Mouse (Mus musculus): Measurements from ENCODE around the gene Nedd4. TPM values are rescaled to one million over a fixed set of nuclear protein-coding genes. Genes with fewer than 3 reads are reported as not detected.
"Not testable (repeated sequence)": the region's sequence is repeated elsewhere in the genome, so short reads cannot be mapped to it uniquely, and the experiment has no call there.

Nedd4 gene
- polyA plus RNA-seq, 1 experiment, result 216 TPM

GRCm38 (mm10) chr9:72636547-72636946 lies 25.6 kb upstream of the Nedd4 start:
- no peak for TF ChIP-seq POLR2A (IDR thresholded peaks at IDR 0.05; ENCODE audit: extremely low read depth, insufficient read depth, low read length)
- no peak for TF ChIP-seq CTCF (IDR thresholded peaks at IDR 0.05; ENCODE audit: extremely low read depth, insufficient read depth, low read length)
- Histone ChIP-seq H3K4me3 (ENCODE audit: insufficient read depth, low read length) (no peak overlapping the region), H3K4me1 (ENCODE audit: control insufficient read depth, insufficient read depth, low read length) (no peaks in the 10 kb centered on the region)

GRCm38 (mm10) chr9:72637243-72637642 lies 24.9 kb upstream of the Nedd4 start:
- H3K4me3 ChIP-seq (ENCODE audit: insufficient read depth, low read length), result no peak overlapping the region
- no peaks in the 10 kb centered on the region for H3K4me1 ChIP-seq (ENCODE audit: control insufficient read depth, insufficient read depth, low read length)
- H3K27ac ChIP-seq (ENCODE audit: insufficient read depth, low read length), result no peak overlapping the region
- no peak for TF ChIP-seq CTCF (IDR thresholded peaks at IDR 0.05; ENCODE audit: extremely low read depth, insufficient read depth, low read length)
- no peak for TF ChIP-seq POLR2A (IDR thresholded peaks at IDR 0.05; ENCODE audit: extremely low read depth, insufficient read depth, low read length)

More at GRCm38 (mm10) chr9:72636547-72636946, 25.6 kb upstream of the Nedd4 start:
- no peak overlapping the region for H3K27ac ChIP-seq (ENCODE audit: insufficient read depth, low read length)

- TF ChIP-seq CTCF (IDR thresholded peaks at IDR 0.05; ENCODE audit: extremely low read depth, insufficient read depth, low read length) (no peak), POLR2A (IDR thresholded peaks at IDR 0.05; ENCODE audit: extremely low read depth, insufficient read depth, low read length) (no peak)
- Histone ChIP-seq H3K27ac (ENCODE audit: insufficient read depth, low read length) (0 out of 2 replicates have a peak overlapping the region, but pooled peaks have one; percentile 4), H3K4me3 (ENCODE audit: insufficient read depth, low read length) (peak overlapping the region; percentile 1; the same call in 1 of the 2 replicates), H3K4me1 (ENCODE audit: control insufficient read depth, insufficient read depth, low read length) (no peaks in the 10 kb centered on the region)
Measured at GRCm38 (mm10) chr9:72638951-72639842, 22.9 kb upstream of the Nedd4 start.

- Histone ChIP-seq H3K27ac (ENCODE audit: insufficient read depth, low read length) (peak overlapping the region; percentile 14; the same call in 1 of the 2 replicates), H3K4me1 (ENCODE audit: control insufficient read depth, insufficient read depth, low read length) (no peaks in the 10 kb centered on the region), H3K4me3 (ENCODE audit: insufficient read depth, low read length) (peak overlapping the region; percentile 1; the same call in 1 of the 2 replicates)
- peak; percentile 53; the same call in 1 of the 2 replicates for TF ChIP-seq POLR2A (IDR thresholded peaks at IDR 0.05; ENCODE audit: extremely low read depth, insufficient read depth, low read length)
- TF ChIP-seq CTCF (IDR thresholded peaks at IDR 0.05; ENCODE audit: extremely low read depth, insufficient read depth, low read length), result no peak
Measured at GRCm38 (mm10) chr9:72639843-72640621, 22.1 kb upstream of the Nedd4 start.

- TF ChIP-seq POLR2A (IDR thresholded peaks at IDR 0.05; ENCODE audit: extremely low read depth, insufficient read depth, low read length) (no peak), CTCF (IDR thresholded peaks at IDR 0.05; ENCODE audit: extremely low read depth, insufficient read depth, low read length) (no peak)
- H3K4me1 ChIP-seq (ENCODE audit: control insufficient read depth, insufficient read depth, low read length), result no peaks in the 10 kb centered on the region
- peak overlapping the region; percentile 14; the same call in 1 of the 2 replicates for H3K27ac ChIP-seq (ENCODE audit: insufficient read depth, low read length)
- no peak overlapping the region for H3K4me3 ChIP-seq (ENCODE audit: insufficient read depth, low read length)
Measured at GRCm38 (mm10) chr9:72640642-72641041, 21.5 kb upstream of the Nedd4 start.

GRCm38 (mm10) chr9:72641093-72641680 lies 21.0 kb upstream of the Nedd4 start:
- no peak overlapping the region for H3K4me3 ChIP-seq (ENCODE audit: insufficient read depth, low read length)
- peak overlapping the region; percentile 14; the same call in 1 of the 2 replicates for H3K27ac ChIP-seq (ENCODE audit: insufficient read depth, low read length)
- no peaks in the 10 kb centered on the region for H3K4me1 ChIP-seq (ENCODE audit: control insufficient read depth, insufficient read depth, low read length)
- TF ChIP-seq CTCF (IDR thresholded peaks at IDR 0.05; ENCODE audit: extremely low read depth, insufficient read depth, low read length) (no peak), POLR2A (IDR thresholded peaks at IDR 0.05; ENCODE audit: extremely low read depth, insufficient read depth, low read length) (no peak)

- not testable (repeated sequence) for H3K4me1 ChIP-seq (ENCODE audit: control insufficient read depth, insufficient read depth, low read length); H3K27ac ChIP-seq (ENCODE audit: insufficient read depth, low read length); H3K4me3 ChIP-seq (ENCODE audit: insufficient read depth, low read length)
Measured at GRCm38 (mm10) chr9:72642756-72643447, 19.2 kb upstream of the Nedd4 start.

- Histone ChIP-seq H3K4me3 (ENCODE audit: insufficient read depth, low read length) (no peak overlapping the region), H3K27ac (ENCODE audit: insufficient read depth, low read length) (no peak overlapping the region), H3K4me1 (ENCODE audit: control insufficient read depth, insufficient read depth, low read length) (no peaks in the 10 kb centered on the region)
- TF ChIP-seq CTCF (IDR thresholded peaks at IDR 0.05; ENCODE audit: extremely low read depth, insufficient read depth, low read length) (no peak), POLR2A (IDR thresholded peaks at IDR 0.05; ENCODE audit: extremely low read depth, insufficient read depth, low read length) (no peak)
Measured at GRCm38 (mm10) chr9:72643651-72644417, 18.3 kb upstream of the Nedd4 start.
